Mouse (Mus musculus): ENCODE results near the gene Tmem100. TPM values are rescaled to one million over a fixed set of nuclear protein-coding genes. Genes with fewer than 3 reads are reported as not detected.
A peak's percentile ranks its signal among the peaks of the same experiment; 100 is the strongest.

Tmem100 gene
- polyA plus RNA-seq, 1 experiment from 2014 or later = 25.9 TPM

- no peaks in the 10 kb centered on the region for H3K9me3 ChIP-seq
- 25% methylated on average over 9 of the region's 9 CpGs for WGBS
- peak overlapping the region; percentile 6 for H3K4me2 ChIP-seq (replicated peaks)
- no peak overlapping the region for H3K27ac ChIP-seq
- H3K4me1 ChIP-seq = 0 out of 2 replicates have a peak, but pooled peaks cover 9% of the 10 kb centered on the region
- no peaks in the 10 kb centered on the region for H3K27me3 ChIP-seq
- no peak overlapping the region for H3K4me3 ChIP-seq
- no peaks in the 10 kb centered on the region for H3K36me3 ChIP-seq
- 0 out of 2 replicates have a peak, but pooled peaks have one; percentile 47 for ATAC-seq (ENCODE audit: insufficient number of reproducible peaks, insufficient read depth, low FRiP score, low TSS enrichment)
- no peak overlapping the region for H3K9ac ChIP-seq
Observed at GRCm38 (mm10) chr11:90071747-90072146, 41.6 kb downstream of the Tmem100 start.

GRCm38 (mm10) chr11:90073201-90073600 lies 43.1 kb downstream of the Tmem100 start:
- Histone ChIP-seq H3K4me1 (0 out of 2 replicates have a peak, but pooled peaks cover 9% of the 10 kb centered on the region), H3K9me3 (no peaks in the 10 kb centered on the region), H3K9ac (no peak overlapping the region), H3K4me2 (replicated peaks) (no peak overlapping the region), H3K27me3 (no peaks in the 10 kb centered on the region), H3K36me3 (no peaks in the 10 kb centered on the region), H3K27ac (no peak overlapping the region), H3K4me3 (no peak overlapping the region)
- WGBS = 52% methylated on average over 5 of the region's 5 CpGs
- no peak for ATAC-seq (ENCODE audit: insufficient number of reproducible peaks, insufficient read depth, low FRiP score, low TSS enrichment)

- H3K4me3 ChIP-seq = no peak overlapping the region
- H3K4me2 ChIP-seq (replicated peaks) = no peak overlapping the region
- H3K4me1 ChIP-seq = 0 out of 2 replicates have a peak, but pooled peaks cover 5% of the 10 kb centered on the region
- H3K9ac ChIP-seq = no peak overlapping the region
- H3K27me3 ChIP-seq = no peaks in the 10 kb centered on the region
- no peak overlapping the region for H3K27ac ChIP-seq
- no peaks in the 10 kb centered on the region for H3K9me3 ChIP-seq
- 84% methylated on average over 3 of the region's 3 CpGs for WGBS
- H3K36me3 ChIP-seq = no peaks in the 10 kb centered on the region
- ATAC-seq (ENCODE audit: insufficient number of reproducible peaks, insufficient read depth, low FRiP score, low TSS enrichment) = no peak
Observed at GRCm38 (mm10) chr11:90076666-90077065, 46.5 kb downstream of the Tmem100 start.

GRCm38 (mm10) chr11:90080678-90081267 lies 50.6 kb downstream of the Tmem100 start:
- Histone ChIP-seq H3K27ac (no peak overlapping the region), H3K4me3 (no peak overlapping the region), H3K36me3 (no peaks in the 10 kb centered on the region), H3K9ac (no peak overlapping the region), H3K4me1 (0 out of 2 replicates have a peak, but pooled peaks cover 3% of the 10 kb centered on the region), H3K27me3 (no peaks in the 10 kb centered on the region), H3K9me3 (no peaks in the 10 kb centered on the region), H3K4me2 (replicated peaks) (no peak overlapping the region)
- 82% methylated on average over 3 of the region's 3 CpGs for WGBS
- no peak for ATAC-seq (ENCODE audit: insufficient number of reproducible peaks, insufficient read depth, low FRiP score, low TSS enrichment)

GRCm38 (mm10) chr11:90081820-90082596 lies 51.9 kb downstream of the Tmem100 start:
- ATAC-seq (ENCODE audit: insufficient number of reproducible peaks, insufficient read depth, low FRiP score, low TSS enrichment) = no peak
- H3K36me3 ChIP-seq = no peaks in the 10 kb centered on the region
- H3K9ac ChIP-seq = no peak overlapping the region
- H3K4me2 ChIP-seq (replicated peaks) = no peak overlapping the region
- H3K4me3 ChIP-seq = no peak overlapping the region
- no peak overlapping the region for H3K27ac ChIP-seq
- H3K27me3 ChIP-seq = no peaks in the 10 kb centered on the region
- WGBS = 61% methylated on average over 10 of the region's 10 CpGs
- H3K9me3 ChIP-seq = no peaks in the 10 kb centered on the region
- 0 out of 2 replicates have a peak, but pooled peaks cover 3% of the 10 kb centered on the region for H3K4me1 ChIP-seq

GRCm38 (mm10) chr11:90083042-90083441 lies 52.9 kb downstream of the Tmem100 start:
- ATAC-seq (ENCODE audit: insufficient number of reproducible peaks, insufficient read depth, low FRiP score, low TSS enrichment) = no peak
- Histone ChIP-seq H3K4me1 (0 out of 2 replicates have a peak, but pooled peaks cover 3% of the 10 kb centered on the region), H3K27ac (no peak overlapping the region), H3K36me3 (no peaks in the 10 kb centered on the region), H3K4me2 (replicated peaks) (no peak overlapping the region), H3K4me3 (no peak overlapping the region), H3K9ac (no peak overlapping the region), H3K27me3 (no peaks in the 10 kb centered on the region), H3K9me3 (no peaks in the 10 kb centered on the region)
- WGBS = 69% methylated on average over 3 of the region's 3 CpGs

GRCm38 (mm10) chr11:90084166-90084565 lies 54.0 kb downstream of the Tmem100 start:
- Histone ChIP-seq H3K27ac (no peak overlapping the region), H3K36me3 (no peaks in the 10 kb centered on the region), H3K9ac (no peak overlapping the region), H3K4me2 (replicated peaks) (no peak overlapping the region), H3K4me3 (no peak overlapping the region), H3K9me3 (no peaks in the 10 kb centered on the region), H3K27me3 (no peaks in the 10 kb centered on the region), H3K4me1 (0 out of 2 replicates have a peak, but pooled peaks cover 3% of the 10 kb centered on the region)
- no peak for ATAC-seq (ENCODE audit: insufficient number of reproducible peaks, insufficient read depth, low FRiP score, low TSS enrichment)
- 76% methylated on average over 5 of the region's 5 CpGs for WGBS

Other genes with a start within 250 kb of the Tmem100 start
- 7.5 and 7.7 TPM in 2 replicates for gene Pctp, start 27.5 kb upstream of the Tmem100 start, polyA plus RNA-seq (2016; fragmentation: Nextera tagmentation; extraction: Ambion mirVana)
- 13.6 and 13.7 TPM in 2 replicates for gene Gm45716, start 157.3 kb downstream of the Tmem100 start, polyA plus RNA-seq (2016; fragmentation: Nextera tagmentation; extraction: Ambion mirVana)
- gene Mmd, start 219.1 kb downstream of the Tmem100 start, polyA plus RNA-seq (2016; fragmentation: Nextera tagmentation; extraction: Ambion mirVana) = 44.5 TPM in 2 replicates